Mouse (Mus musculus): ENCODE measurements at regions not wholly inside any gene's neighbourhood (a gene's known extent, or its start where the extent isn't known, plus 50 kb on each side); places are given as distances from the start of the nearest gene placed in this dataset.
A peak's percentile ranks its signal among the peaks of the same experiment; 100 is the strongest.

DNA sequence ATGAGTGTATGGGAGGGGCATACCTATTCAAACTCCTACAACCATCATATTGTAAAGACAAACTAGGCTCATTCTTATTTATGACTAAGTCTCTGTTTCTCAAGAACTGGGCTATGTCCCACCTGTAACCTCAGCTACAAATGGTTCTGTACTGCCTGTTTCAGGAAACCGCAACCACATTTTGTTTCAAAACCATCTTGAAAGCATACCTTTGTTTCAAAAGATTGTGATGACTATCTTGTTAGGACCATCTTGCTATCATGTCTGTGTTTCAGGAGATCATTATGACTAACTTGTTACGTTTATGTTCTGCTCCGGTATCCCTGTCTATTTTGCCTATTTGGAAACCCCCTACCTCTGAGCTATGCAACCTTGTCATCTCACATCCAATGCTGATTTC, 340.2 kb upstream of the Cblb start:
- no peak for DNase-seq

DNA sequence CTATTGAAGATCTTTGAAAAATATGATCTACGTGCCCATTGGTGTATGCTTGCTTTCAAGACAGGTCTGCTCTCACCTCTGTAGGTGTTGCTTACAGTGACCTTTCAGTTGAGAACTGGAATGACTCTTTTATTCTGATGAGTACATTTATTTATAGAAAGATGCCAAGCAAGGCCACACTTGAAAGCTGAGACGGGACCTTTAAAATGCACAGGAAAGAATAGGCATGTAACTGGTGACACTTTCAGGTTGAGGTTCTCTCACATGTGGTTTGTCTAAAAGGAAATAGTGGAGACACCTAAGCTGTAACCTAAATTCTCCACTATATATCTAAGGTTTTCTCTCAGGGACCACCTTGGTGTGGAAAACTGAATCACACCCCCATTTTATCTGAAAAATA, 326.0 kb upstream of the Cblb start:
- DNase-seq, result no peak

DNA sequence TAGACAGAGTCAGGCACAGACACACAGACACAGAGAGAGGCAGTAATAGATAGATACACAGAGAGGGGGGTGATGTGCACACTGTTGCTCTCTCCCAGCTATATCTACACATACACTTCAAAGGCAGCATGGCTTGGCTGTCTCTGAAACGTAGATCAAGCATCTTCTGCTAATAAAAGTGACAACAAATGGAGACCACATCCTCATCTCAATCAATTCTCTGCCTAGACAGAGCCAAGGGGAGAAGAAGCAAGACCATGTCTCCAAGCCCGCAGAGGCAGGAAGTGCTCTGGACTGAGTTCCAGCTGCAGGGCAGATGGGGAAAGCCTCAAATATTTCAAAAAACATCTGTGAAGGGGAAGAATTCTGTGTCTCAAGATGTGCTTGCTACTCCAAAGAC, 312.3 kb upstream of the Cblb start:
- no peak for DNase-seq

DNA sequence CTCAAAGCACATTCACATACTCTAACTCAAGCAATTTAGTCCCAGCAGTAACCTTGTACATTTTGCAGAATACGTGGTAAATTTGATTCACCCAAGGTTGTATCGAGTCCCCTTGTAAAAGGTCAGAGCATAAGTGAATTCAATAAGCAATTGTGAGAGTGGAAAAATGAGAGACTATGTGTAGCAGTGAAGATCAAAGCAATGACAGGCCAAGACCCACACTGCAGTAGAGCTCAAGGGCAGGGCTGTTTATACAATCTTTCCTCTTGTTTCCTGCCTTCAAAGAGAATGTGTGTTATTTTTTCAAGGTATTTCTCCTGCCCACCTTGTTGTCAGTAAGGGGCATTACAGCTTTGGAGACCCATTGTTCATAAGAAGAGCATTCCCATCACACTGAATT, 311.4 kb upstream of the Cblb start:
- no peak for DNase-seq

DNA sequence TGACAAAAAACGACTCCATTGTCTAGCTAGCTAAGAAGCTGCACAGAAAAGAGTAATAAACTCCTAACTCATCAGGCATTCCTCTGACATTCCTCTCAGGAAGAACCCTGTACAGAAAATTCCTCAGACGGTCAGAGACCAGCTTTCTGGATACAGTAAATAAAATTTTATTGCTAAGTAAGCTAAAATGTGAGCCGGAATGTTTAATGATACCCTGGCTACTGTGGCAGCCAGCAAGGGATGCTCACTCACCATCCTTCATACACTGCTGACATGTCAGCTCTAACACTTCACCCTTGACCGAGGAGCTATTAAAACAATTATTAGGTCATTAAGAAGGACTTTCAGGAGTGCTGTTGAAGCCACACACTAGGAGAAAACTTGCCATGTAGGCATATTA, 308.3 kb upstream of the Cblb start:
- no peak for DNase-seq

DNA sequence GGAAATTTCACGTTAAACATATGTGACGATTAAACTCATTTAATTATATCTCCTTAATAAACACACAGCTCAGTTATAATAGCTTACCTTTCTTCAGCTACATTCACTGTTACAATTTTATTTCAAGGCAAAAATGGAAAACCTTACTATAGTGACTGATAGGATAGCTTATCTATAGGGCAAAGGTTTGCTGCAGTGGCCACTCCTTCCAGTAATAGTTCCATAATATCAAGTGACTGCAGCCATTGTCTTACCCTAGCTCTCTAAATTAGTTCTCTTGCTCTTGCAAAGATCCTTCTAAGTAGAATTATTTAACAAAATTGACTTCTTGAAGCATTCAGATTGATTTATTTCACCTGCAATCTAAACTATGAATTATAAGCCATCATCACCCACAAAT, 289.1 kb upstream of the Cblb start:
- DNase-seq, result no peak

DNA sequence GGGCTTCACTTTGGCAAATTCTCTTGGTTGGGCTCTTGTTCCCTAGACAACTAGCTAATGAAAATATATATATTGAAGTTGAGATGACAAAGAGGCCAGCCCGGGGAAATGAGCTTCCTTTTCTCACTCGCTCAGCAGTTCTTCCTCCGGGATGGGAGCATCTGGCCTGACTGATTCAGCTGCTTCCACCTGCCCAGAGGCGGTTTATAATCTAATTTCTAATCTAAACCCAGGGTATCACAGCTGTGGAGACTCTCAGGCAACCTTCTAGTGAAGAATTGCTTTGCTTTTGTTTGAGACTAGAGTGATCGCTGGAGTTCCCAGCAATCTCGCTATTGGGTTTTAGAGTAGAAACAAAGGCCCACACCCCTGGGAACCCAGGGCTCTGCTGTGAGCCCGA, 279.1 kb upstream of the Cblb start:
- DNase-seq, result no peak

DNA sequence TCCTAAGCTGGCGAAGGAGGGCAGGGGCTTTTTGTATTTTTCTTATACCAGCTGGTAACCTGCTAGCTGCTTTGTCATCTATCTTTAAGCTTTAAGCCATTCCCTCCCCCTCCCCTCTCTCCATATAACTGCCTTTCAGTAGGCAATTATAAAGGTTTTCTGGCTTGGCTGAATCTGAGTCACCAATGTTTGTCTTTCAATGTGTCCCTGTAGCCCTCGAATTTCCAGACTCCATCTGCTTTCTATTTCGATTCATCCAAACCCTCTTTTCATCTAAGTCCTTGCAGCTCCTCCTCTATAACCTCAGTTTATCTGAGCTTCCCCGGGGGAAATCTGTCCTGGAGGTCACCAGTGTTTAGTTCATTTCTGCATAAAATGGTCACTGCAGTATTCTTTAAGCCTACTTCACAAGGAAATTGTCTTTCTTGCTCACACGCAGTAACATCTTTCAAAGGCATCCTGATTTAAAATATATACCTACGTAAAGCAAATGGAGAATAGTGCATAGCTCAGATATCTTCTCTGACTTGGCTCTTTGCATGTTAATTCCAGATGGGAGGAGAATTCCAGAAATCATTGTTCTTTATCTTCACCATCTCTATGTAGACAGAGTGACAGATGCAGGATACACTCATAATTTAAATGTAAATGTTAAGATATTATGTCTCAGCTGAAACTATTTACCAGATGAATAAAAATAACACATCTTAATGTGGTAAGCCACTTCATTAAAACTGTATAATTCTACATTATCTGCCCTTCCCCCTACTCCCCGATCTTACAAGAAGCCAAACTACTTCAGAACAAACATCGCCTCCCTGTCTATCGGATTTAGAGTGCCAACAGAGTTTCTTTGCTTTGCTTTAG, 272.4 kb upstream of the Cblb start:
- no peak for DNase-seq

DNA sequence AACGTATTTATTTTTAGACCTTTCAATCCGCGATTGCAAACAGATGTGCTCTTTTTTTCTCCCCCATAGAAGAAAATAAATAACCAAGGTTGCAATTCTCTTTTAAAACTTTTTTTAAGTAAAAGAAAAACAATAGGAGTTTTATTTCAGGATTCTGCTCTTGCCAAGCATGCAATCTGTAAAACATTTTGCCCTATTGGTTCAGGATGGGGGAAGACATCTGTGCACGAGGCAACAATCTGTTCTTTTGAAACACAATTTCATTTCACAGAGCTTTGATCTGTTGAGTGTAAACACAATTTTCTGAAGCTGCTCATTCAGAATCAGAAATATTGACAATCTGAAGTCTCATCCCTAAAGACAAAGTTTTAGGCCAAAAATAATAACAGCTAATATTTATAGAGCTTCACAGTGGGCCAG, 271.8 kb upstream of the Cblb start:
- DNase-seq, result no peak

DNA sequence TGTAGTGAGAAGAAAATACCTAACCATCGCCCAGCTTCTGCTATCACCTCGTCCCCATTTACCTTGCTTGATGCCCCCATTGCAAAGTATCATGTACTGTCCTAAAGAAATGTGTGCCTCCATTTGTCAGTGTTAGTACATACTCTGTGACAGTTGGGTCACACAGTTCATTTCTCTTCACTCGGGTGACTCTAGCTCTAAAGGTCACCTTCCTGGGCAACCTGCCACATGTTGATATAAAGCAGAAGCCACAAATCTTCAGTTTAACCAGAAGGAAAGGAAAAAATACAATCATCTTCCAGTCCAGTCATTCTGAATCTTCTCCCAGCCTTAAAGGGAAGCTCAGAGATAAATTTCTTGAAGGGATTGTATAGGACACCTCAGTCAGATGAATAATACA, 263.5 kb upstream of the Cblb start:
- no peak for DNase-seq

DNA sequence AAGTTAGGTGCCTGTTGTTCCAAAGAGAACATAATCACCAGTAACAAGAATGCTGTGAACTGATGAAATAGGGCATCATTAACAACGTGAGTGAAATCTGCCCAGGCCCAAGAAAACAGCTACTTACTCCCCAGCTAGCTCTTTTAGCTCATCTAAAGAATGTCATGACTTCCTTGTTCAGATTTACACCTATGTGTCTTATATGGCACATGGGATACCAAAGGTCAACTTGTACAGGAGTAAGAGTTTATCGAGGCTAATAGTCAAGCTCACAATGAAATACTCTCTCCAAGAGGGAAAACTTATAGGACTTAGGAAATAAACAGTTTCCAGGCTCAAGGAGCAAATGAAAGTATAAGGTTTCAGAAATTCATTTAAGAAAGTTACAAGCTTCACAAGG, 252.1 kb upstream of the Cblb start:
- no peak for DNase-seq

DNA sequence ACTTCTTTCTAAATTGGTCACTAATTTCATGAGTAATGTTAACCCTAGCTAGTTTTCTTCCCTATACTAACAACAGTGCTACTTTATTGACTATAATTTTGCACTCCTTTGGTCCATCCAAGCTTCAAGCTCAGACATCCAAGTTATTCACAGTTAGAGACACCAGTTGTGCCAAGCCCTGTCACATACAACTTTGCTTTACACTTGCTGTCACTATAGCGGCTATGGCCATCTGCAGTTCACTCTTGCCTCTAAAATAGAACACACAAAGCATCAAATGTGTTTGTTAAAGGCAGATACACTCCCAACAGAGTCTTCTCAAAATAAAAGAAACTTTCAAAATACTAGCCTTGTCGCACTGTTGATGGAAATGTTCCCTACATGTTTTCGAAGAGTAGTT, 236.0 kb upstream of the Cblb start:
- DNase-seq, result no peak

DNA sequence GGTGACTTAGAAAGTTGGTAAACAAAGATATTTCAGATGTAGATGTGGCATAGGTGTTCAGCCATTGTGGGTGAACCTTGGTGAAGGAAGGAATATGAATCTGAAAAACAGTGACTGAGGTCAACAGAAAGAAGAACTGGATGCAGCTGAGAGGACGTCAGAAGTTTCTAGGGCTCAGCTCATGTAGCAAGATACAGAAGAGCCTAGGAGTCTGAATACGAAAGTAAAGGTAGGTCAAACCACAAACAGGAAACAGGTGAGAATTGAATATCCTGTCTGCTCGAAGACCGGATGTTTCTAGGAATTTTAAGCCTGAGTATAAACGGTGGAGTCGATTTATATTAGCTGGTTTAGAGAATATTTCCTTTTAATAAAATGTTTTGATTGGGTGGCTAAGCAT, 223.7 kb upstream of the Cblb start:
- DNase-seq, result no peak

DNA sequence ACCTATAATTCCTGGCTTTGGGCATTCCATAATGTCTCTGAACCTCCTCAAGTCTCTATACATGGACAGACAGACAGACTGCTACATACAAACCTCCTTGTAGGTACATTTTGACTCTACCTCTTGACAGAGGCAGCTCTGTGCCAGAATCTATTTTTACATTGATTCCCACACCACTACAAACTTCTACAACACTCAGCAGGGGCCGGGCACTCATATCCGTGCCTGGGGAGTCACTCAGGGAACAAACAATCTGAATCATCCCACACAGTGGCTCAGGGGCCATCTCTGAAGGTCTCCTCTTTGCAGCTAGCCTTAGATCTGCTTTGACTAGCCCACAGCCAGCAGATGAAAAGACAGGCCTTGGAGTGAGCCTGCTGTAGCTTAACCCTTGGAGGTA, 221.9 kb upstream of the Cblb start:
- no peak for DNase-seq

DNA sequence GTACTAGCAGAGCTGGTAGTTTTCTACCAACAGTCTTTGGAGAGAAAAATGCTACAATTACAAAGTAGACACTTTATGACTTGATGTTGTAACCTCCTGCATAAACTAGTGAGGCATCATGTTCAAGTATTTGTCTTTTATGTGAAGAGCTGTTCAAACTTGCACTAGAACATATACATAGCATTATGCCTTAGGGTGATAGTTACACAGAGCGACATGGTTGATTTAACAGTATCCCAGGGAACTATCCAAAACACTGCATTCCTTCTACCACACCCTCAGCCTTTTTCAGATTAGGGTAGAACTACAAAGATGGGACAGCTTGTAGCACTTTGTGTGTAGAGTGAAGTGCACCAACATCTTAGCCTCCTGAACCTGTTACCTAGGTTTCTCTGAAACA, 220.0 kb upstream of the Cblb start:
- DNase-seq, result no peak

DNA sequence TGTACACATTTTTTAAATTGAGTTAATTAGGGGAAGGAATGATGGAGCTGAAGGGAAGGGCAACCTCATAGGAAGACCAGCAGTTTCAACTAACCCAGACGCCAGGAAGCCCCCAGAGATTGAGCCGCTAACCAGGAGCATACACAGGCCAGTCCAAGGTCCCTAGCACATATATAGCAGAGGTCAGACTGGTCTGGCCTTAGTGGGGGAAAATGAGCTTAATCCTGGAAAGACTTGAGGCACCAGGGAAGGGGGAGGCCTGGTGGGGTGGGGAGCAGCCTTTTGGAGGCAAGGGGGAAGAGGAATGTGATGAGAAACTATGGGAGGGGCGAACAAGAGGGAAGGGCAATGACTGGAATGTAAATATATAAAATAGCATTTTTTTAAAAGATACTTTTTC, 188.3 kb upstream of the Cblb start:
- no peak for DNase-seq

DNA sequence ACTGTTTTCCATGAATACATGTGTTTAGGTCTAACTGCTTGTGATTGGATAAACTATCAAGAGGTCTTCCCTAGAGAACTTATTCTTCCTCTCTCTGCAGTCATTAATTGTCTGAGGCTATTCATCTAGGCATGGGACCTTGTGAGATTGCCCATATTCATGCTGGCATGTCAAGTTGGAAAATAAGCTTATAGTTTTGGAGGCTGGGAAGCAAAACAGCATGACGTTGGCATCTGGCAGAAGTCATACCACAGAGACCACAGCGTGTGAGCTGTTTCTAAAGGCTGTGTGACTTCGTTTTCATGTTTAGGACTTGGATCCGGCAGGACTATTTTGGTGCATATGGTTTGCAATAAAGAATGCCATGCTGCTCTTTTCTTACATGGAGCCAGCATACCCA, 185.5 kb upstream of the Cblb start:
- peak in 1 of 2 experiments; percentile 6 for DNase-seq

DNA sequence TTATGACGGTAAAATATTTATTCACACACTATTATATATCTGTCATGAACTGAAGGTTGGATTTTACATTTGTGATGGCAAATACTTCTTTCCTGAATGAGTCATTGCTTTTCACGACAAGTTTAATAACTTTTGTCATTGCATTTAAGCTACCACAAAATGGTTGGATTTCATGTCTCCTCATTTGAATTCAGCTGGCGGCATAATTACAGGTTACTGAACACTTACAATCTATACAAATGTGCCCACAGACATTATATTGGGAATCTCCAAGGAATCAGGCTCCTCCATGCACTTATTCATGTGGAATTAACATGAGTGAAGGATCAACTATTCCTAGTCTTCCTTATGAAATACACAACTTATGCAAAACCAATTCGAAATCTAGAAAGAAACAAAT, 150.3 kb upstream of the Cblb start:
- no peak for DNase-seq

DNA sequence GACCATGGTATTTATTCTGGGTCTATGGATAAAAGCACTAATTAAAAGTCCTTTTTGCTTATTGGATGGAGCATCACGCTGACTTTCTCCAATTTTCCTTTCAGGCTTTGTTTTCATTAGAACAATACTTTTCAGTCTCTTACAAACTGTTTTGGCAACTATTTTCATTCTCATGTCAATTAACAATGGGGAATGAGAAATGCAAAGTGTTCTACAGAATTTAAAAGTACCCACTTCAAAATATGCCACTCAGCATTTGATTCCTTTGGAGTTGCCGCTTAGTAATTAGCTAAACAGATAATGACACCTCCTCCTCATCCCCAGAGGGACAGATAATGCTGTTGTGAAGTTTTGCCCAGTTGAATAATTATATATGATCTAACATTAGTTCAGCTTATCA, 149.9 kb upstream of the Cblb start:
- no peak for DNase-seq

DNA sequence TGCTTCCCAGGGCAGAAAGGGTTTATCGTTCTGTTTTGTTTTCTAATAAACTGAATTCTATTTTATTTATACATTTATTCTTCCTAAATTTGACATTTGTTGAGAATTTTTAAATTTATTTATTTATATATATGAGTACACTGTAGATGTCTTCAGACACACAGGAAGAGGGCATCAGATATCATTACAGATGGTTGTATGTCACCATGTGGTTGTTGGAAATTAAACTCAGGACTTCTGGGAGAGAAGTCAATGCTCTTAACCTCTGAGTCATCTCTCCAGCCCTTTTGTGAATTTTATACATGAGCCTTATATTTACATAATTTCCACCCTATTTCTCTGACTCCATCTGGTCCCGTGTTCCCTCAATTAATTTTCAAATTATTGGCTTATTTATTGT, 147.2 kb upstream of the Cblb start:
- DNase-seq, result no peak

DNA sequence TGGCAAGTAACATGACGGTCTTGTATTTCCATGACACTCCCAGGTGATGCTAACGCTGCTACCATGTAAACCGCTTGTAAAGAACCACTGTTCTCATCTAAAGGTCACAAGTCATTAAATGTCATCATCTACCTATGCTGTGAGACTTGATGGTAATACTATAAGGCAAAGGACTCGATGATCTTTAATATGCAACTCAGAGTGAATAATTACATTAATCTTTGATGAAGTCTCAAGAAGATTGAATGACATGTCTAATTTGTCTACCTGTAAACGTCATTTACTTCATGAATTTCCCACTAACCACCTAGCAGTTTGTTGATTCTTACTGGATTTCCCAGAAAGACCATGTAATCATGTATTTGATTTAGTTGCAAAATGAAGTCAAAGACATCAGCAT, 143.5 kb upstream of the Cblb start:
- DNase-seq, result no peak

DNA sequence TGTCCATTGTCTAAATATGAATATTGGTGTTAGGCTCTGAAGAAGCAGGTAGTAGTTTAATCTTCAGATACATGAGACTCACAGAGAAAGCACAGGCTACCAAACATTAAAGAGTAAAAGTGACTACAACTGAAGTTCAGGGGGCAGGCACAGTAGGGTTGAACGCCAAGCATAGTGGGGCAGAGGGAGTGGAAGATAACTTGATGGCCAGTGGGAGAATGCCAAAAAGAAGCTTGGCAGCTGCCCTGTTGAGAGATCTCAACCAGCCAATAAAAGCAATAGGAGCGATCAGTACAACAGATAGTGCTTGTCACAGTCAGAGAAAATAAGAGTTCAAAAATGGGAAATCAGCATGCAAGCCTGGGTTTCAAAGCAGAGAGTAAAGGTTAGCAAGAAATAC, 125.4 kb upstream of the Cblb start:
- DNase-seq, result no peak

DNA sequence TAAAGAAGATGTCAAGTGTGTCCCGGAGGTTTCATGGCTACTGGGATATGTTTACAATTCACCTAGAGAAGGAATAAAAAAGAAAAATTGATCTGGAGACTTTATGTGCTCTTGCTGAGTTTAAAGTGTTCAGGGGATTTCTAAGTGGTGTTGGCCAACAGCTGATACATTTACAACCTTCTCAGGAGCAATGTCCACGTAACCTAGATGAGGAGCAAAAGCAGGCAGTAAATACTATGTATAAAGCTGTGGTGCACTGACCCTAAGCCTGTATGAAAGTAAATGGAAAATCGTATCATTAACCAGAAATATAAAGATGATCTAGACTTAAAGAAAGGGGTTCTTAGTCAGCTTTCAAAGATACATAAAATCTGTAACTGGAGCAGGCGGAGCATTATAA, 124.3 kb upstream of the Cblb start:
- no peak for DNase-seq

DNA sequence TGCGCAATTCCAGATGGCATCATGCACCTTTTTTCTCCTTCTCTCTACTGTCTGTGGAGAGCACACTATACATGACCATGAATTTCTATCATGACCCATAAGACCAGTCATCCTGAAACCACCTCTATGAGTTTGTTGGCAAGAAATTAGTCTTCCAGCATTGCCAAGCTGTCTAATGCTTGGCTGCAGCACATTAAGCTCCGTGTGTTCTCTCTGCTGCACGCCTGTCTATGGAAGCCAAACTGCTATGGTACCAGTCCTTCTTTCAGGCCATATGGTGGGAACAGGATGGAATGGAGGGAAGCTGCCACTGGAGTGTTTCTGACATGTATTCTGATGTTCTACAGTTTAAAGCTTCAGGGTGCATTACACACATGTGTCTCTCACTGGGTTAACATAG, 121.0 kb upstream of the Cblb start:
- peak; percentile 68 to 78 for DNase-seq

DNA sequence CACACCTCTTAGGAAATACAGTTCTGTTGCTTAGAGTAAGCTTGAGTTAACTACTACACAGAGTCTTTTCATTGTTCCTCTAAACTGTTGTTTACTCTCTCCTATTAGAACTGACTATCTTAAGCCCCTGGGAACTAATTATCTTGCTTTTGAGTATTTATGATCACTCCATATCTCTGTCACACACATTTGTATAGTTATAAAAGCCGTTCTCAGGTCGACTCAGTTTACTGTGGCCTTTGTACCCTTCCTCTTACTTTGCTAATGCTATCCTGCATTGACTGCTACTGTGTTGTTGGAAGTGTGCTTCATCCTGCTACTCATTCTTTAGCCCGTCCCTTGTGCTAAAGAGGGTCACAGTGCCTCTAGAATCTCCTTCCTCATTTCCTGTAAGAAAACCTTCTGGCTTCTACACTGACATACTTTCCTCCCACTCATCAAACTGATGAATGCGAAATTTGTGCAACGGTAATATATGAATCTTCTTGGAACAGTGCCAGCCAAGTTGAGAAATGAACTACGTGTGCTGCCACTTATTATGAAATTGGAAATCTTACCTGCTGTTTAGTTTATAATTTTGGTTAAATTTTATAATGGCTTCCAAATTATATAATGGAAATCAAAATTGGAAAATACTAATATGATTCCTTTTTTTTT, 119.8 kb upstream of the Cblb start:
- DNase-seq, result no peak

All from cerebellum, adult 18-20 months (tissue).